Mouse (Mus musculus): ENCODE data around the gene Cfl2. TPM values are rescaled to one million over a fixed set of nuclear protein-coding genes. Genes with fewer than 3 reads are reported as not detected.

Gene Cfl2
- polyA plus RNA-seq, 1 experiment from 2014 or later: 133 TPM

DNA sequence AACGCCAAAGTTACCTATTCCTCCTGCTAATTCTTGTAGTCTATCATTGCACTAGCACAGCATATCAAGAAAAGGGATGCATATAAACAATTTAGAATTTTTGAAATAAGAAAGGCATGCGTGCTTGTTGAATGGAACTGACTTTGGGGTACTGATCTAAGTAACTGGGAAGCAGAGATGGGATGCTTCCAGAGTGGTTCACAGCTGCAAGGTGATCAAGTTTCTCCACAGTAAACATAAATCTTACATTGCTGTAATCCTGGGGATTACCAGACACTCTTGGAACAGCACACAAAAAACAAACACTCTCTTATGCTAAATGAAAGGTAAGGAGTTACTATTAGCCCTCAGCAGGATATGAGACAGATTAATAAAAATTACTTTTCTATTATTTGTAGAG lies 12.1 kb downstream of the Cfl2 start:
- ATAC-seq: no peak
- Histone ChIP-seq H3K9me3 (ENCODE audit: control insufficient read depth) (no peaks in the 10 kb centered on the region), H3K4me2 (replicated peaks; ENCODE audit: low read depth) (no peak overlapping the region), H3K9ac (ENCODE audit: low read depth, low read length) (no peak overlapping the region), H3K27ac (ENCODE audit: low read depth, low read length) (no peak overlapping the region), H3K4me1 (replicated peaks; ENCODE audit: control insufficient read depth, insufficient read depth, low read length) (no peaks in the 10 kb centered on the region), H3K4me3 (ENCODE audit: low read depth, low read length) (no peak overlapping the region), H3K36me3 (ENCODE audit: control insufficient read depth, insufficient read depth) (no peaks in the 10 kb centered on the region), H3K27me3 (replicated peaks; ENCODE audit: control insufficient read depth, insufficient read depth, low read length) (no peaks in the 10 kb centered on the region)
- TF ChIP-seq CTCF (IDR thresholded peaks at IDR 0.05; ENCODE audit: low read depth): no peak
- 82% methylated on average over 2 of the region's 2 CpGs for WGBS

- no peak overlapping the region for H3K4me3 ChIP-seq (ENCODE audit: low read depth, low read length)
- no peak for ATAC-seq
Measured at GRCm38 (mm10) chr12:54844415-54844814, 18.3 kb downstream of the Cfl2 start.

DNA sequence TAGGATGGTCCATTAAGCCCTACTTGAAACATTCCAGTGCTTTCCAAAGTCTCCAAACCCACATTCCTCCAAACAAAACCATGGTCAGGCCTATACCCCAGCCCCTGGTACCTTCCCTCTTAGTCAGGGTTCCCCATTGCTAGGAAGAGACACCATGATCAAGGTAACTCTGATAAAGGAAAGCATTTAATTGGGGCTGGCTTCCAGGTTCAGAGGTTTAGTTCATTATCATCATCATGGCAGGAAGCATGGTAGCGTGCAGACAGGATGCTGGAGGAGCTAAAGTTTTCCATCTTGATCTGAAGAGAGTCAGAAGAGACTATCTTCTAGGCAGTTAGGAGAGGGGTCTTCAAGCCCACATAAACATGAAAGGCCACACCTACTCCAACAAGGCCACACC lies 21.1 kb downstream of the Cfl2 start:
- no peak for TF ChIP-seq CTCF (IDR thresholded peaks at IDR 0.05; ENCODE audit: low read depth)
- Histone ChIP-seq H3K4me1 (replicated peaks; ENCODE audit: control insufficient read depth, insufficient read depth, low read length) (no peaks in the 10 kb centered on the region), H3K27ac (ENCODE audit: low read depth, low read length) (no peak overlapping the region), H3K4me2 (replicated peaks; ENCODE audit: low read depth) (no peak overlapping the region), H3K27me3 (replicated peaks; ENCODE audit: control insufficient read depth, insufficient read depth, low read length) (no peaks in the 10 kb centered on the region), H3K9ac (ENCODE audit: low read depth, low read length) (no peak overlapping the region), H3K4me3 (ENCODE audit: low read depth, low read length) (no peak overlapping the region), H3K36me3 (ENCODE audit: control insufficient read depth, insufficient read depth) (no peaks in the 10 kb centered on the region), H3K9me3 (ENCODE audit: control insufficient read depth) (no peaks in the 10 kb centered on the region)
- 95% methylated on average over 1 of the region's 1 CpGs for WGBS
- no peak for ATAC-seq

More at GRCm38 (mm10) chr12:54844415-54844814, 18.3 kb downstream of the Cfl2 start:
- Histone ChIP-seq H3K4me1 (replicated peaks; ENCODE audit: control insufficient read depth, insufficient read depth, low read length) (no peaks in the 10 kb centered on the region), H3K27me3 (replicated peaks; ENCODE audit: control insufficient read depth, insufficient read depth, low read length) (no peaks in the 10 kb centered on the region), H3K27ac (ENCODE audit: low read depth, low read length) (no peak overlapping the region), H3K9ac (ENCODE audit: low read depth, low read length) (no peak overlapping the region), H3K9me3 (ENCODE audit: control insufficient read depth) (no peaks in the 10 kb centered on the region), H3K4me2 (replicated peaks; ENCODE audit: low read depth) (no peak overlapping the region), H3K36me3 (ENCODE audit: control insufficient read depth, insufficient read depth) (no peaks in the 10 kb centered on the region)
- no peak for TF ChIP-seq CTCF (IDR thresholded peaks at IDR 0.05; ENCODE audit: low read depth)

GRCm38 (mm10) chr12:54839815-54840214 lies 22.9 kb downstream of the Cfl2 start:
- 88% methylated on average over 2 of the region's 2 CpGs for WGBS
- Histone ChIP-seq H3K9me3 (ENCODE audit: control insufficient read depth) (no peaks in the 10 kb centered on the region), H3K4me3 (ENCODE audit: low read depth, low read length) (no peak overlapping the region), H3K4me1 (replicated peaks; ENCODE audit: control insufficient read depth, insufficient read depth, low read length) (0 out of 2 replicates have a peak, but pooled peaks cover 6% of the 10 kb centered on the region), H3K27me3 (replicated peaks; ENCODE audit: control insufficient read depth, insufficient read depth, low read length) (no peaks in the 10 kb centered on the region), H3K4me2 (replicated peaks; ENCODE audit: low read depth) (no peak overlapping the region), H3K27ac (ENCODE audit: low read depth, low read length) (no peak overlapping the region), H3K9ac (ENCODE audit: low read depth, low read length) (no peak overlapping the region), H3K36me3 (ENCODE audit: control insufficient read depth, insufficient read depth) (no peaks in the 10 kb centered on the region)
- TF ChIP-seq CTCF (IDR thresholded peaks at IDR 0.05; ENCODE audit: low read depth): no peak
- no peak for ATAC-seq

- no peaks in the 10 kb centered on the region for H3K36me3 ChIP-seq (ENCODE audit: control insufficient read depth, insufficient read depth)
- H3K9me3 ChIP-seq (ENCODE audit: control insufficient read depth): no peaks in the 10 kb centered on the region
- TF ChIP-seq CTCF (IDR thresholded peaks at IDR 0.05; ENCODE audit: low read depth): no peak
- H3K4me2 ChIP-seq (replicated peaks; ENCODE audit: low read depth): no peak overlapping the region
- H3K27me3 ChIP-seq (replicated peaks; ENCODE audit: control insufficient read depth, insufficient read depth, low read length): no peaks in the 10 kb centered on the region
- no peak for ATAC-seq
- no peak overlapping the region for H3K4me3 ChIP-seq (ENCODE audit: low read depth, low read length)
- 0 out of 2 replicates have a peak, but pooled peaks cover 6% of the 10 kb centered on the region for H3K4me1 ChIP-seq (replicated peaks; ENCODE audit: control insufficient read depth, insufficient read depth, low read length)
- no peak overlapping the region for H3K27ac ChIP-seq (ENCODE audit: low read depth, low read length)
- no peak overlapping the region for H3K9ac ChIP-seq (ENCODE audit: low read depth, low read length)
Measured at GRCm38 (mm10) chr12:54838931-54839330, 23.7 kb downstream of the Cfl2 start.

DNA sequence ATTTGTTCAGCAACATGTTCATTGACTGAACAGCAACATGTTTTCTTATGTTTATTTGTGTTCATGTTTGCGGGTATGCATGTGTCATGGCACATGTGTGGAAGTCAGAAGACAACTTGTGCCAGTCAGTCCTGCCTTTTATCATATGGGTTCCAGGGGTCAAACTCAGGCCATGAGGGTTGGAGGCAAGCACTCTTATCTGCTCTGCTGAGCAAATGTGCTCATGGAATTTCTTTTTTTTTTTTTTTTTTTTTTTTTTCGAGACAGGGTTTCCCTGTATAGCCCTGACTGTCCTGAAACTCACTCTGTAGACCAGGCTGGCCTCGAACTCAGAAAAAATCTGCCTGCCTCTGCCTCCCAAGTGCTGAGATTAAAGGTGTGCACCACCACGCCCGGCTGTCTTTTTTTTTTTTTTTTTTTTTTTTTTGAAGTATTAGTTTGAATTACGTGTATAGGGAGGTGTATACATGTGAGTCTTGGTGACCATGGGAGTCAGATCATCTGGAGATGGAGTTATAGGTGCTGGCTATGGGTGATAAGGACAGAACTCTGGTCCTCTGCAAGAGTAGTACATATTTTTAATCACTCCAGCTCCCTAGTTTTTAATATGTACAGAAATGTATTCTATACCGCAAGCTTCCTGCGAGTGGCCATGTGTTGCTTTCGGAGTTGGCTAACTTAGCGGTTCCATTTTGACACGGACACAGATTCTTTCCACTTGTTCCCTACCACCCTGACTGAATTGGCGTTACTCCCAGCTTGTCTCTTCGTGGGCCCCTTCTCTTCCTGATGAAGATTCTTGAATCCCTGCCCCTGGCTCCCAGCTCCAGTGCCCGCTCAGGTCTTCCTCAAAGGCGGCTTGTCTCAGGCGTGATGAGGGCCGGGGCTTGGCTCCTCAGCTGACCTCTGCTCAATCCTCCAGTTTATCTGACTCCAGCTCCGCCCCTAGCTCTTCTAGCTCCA lies 26.8 kb downstream of the Cfl2 start:
- Histone ChIP-seq H3K4me2 (replicated peaks; ENCODE audit: low read depth) (peak overlapping the region; percentile 56; the same call in 1 of the 2 replicates), H3K9me3 (ENCODE audit: control insufficient read depth) (no peaks in the 10 kb centered on the region), H3K27me3 (replicated peaks; ENCODE audit: control insufficient read depth, insufficient read depth, low read length) (no peaks in the 10 kb centered on the region), H3K27ac (ENCODE audit: low read depth, low read length) (no peak overlapping the region), H3K9ac (ENCODE audit: low read depth, low read length) (no peak overlapping the region), H3K4me3 (ENCODE audit: low read depth, low read length) (no peak overlapping the region), H3K36me3 (ENCODE audit: control insufficient read depth, insufficient read depth) (no peaks in the 10 kb centered on the region), H3K4me1 (replicated peaks; ENCODE audit: control insufficient read depth, insufficient read depth, low read length) (0 out of 2 replicates have a peak, but pooled peaks cover 6% of the 10 kb centered on the region)
- TF ChIP-seq CTCF (IDR thresholded peaks at IDR 0.05; ENCODE audit: low read depth): no peak
- no peak for ATAC-seq
- WGBS: 63% methylated on average over 18 of the region's 18 CpGs
